Mouse (Mus musculus) liver, embryonic 14.5 days (tissue): Measurements from ENCODE around the gene Gbgt1. TPM values are rescaled to one million over a fixed set of nuclear protein-coding genes. Genes with fewer than 3 reads are reported as not detected.

Source experiments
- ATAC-seq: fragments of 200-750 bp; cut with Nextera tagmentation; 2 replicates; pipeline ENCODE4 v1.8.0; 2017; ENCODE audit warnings: moderate number of reproducible peaks, mild to moderate bottlenecking, moderate library complexity; ENCODE audit not compliant: insufficient read depth
- DNase-seq, 3 experiments: peaks; one replicate each; pipeline ENCODE4 v3.0.0-alpha.2; 2012 to 2013; ENCODE audit warnings: low read depth in 3 of 3, low spot score in 3 of 3
- H3K27ac ChIP-seq: fragments of 300-500 bp; sonication (generic); 2 replicates; pipeline ENCODE4 v1.5.1; 2014; ENCODE audit warnings: moderate library complexity, mild to moderate bottlenecking, control low read depth, inconsistent platforms
- H3K27me3 ChIP-seq: fragments of 300-500 bp; sonication (generic); 2 replicates; pipeline ENCODE4 v1.6.1; 2014; ENCODE audit warnings: mild to moderate bottlenecking, low read length, moderate library complexity; ENCODE audit not compliant: control insufficient read depth, insufficient read depth
- H3K36me3 ChIP-seq: fragments of 300-500 bp; sonication (generic); replicated peaks from 2 replicates; pipeline ENCODE4 v1.6.1; 2014; ENCODE audit warnings: low read depth; ENCODE audit not compliant: control insufficient read depth, insufficient read depth
- H3K4me1 ChIP-seq, 2 experiments: fragments of 200-500 bp in 1 of 2; fragments of 300-500 bp in 1 of 2; sonication (generic) in 1 of 2; replicated peaks; 2 replicates each; pipeline ENCODE4 v1.6.1; 2012 to 2014; ENCODE audit warnings: antibody characterized with exemption in 1 of 2, inconsistent platforms in 1 of 2, low read length in 1 of 2; ENCODE audit not compliant: control insufficient read depth in 2 of 2, insufficient read depth in 2 of 2
- H3K4me2 ChIP-seq: fragments of 300-500 bp; sonication (generic); 2 replicates; pipeline ENCODE4 v1.6.1; 2014; ENCODE audit warnings: low read depth, mild to moderate bottlenecking, control low read depth, moderate library complexity
- H3K4me3 ChIP-seq, 2 experiments: fragments of 200-500 bp in 1 of 2; fragments of 300-500 bp in 1 of 2; sonication (generic) in 1 of 2; 2 replicates each; pipeline ENCODE4 v1.5.1; 2012 to 2014; ENCODE audit warnings: low read depth in 2 of 2, low read length in 2 of 2, mild to moderate bottlenecking in 2 of 2, control low read depth in 1 of 2, inconsistent platforms in 1 of 2, moderate library complexity in 1 of 2; ENCODE audit not compliant: insufficient read depth in 1 of 2
- H3K9ac ChIP-seq: fragments of 300-500 bp; sonication (generic); replicated peaks from 2 replicates; pipeline ENCODE4 v1.6.1; 2014; ENCODE audit warnings: mild to moderate bottlenecking, control low read depth, moderate library complexity
- H3K9me3 ChIP-seq: fragments of 300-500 bp; sonication (generic); 2 replicates; pipeline ENCODE4 v1.6.1; 2016; ENCODE audit warnings: low read length, mixed read lengths; ENCODE audit not compliant: control insufficient read depth
- CTCF ChIP-seq: IDR thresholded peaks from 2 replicates; pipeline ENCODE4 v1.5.1; 2016; ENCODE audit warnings: antibody characterized with exemption, low read depth, control low read depth
- EP300 ChIP-seq: IDR thresholded peaks from 2 replicates; pipeline ENCODE4 v1.6.1; 2016; ENCODE audit warnings: antibody characterized with exemption, low read depth
- WGBS: fragments of 180-500 bp; shearing (Covaris S2); extraction: QIAGEN DNeasy Blood & Tissue Kit; methylation state at CpG from one replicate; pipeline ENCODE4 v1.1.7; 2014; ENCODE audit not compliant: insufficient replicate concordance; 5-methylcytosine and 5-hydroxymethylcytosine counted together
- polyA plus RNA-seq, 2 experiments: library from polyadenylated mRNA; depleted of rRNA in 1 of 2; stranded (reverse) in 1 of 2; unstranded in 1 of 2; fragments of >200 nt; fragmentation: Nextera tagmentation in 1 of 2; extraction: Ambion mirVana in 1 of 2; gene quantifications; 2 replicates each; pipeline versions ENCODE4 v1.2.1 to v1.2.3; 2012 to 2014

The Gbgt1 gene
- polyA plus RNA-seq, 2 experiments = 0.29 to 0.52 TPM

DNA sequence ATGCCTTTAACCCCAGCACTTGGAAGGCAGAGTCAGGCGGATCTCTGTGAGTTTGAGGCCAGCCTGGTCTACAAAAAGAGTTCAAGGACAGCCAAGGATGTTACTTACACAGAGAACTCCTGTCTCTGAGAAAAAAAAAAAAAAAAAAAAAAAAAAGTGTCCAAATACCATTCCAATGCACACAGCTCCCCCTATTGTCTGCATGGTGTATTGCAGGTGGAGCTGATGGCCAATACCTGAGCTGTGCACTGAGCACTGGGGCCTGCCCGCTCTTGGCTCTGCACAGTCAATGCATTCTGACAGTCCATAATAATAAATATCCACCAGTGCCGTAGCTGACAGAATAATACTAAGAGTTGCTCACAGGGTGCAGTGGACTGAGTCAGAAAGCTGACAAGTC is 32.8 kb upstream of the Gbgt1 start:
- WGBS = 21% methylated on average over 3 of the region's 3 CpGs
- no peak overlapping the region for H3K9ac ChIP-seq

DNA sequence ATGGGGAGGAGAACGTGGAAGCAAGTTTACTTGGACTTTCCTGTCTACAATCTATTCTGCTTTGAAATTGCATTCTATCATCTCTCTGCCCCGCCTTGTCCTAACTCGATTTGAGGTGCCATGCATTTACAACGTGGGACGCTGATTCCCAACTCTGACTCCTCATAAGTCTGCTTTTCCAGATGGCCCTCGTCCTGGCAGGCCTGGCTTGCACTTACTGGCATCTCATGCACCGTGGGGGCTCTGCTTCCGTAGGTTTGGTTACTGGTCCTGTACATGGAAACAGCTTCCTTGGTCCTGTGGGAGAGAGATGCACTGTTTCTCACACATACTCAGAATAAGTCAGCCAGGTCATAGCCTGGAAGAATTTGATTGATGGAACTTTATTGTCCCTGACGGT is 31.8 kb upstream of the Gbgt1 start:
- no peak for DNase-seq
- Histone ChIP-seq H3K4me3 (no peak overlapping the region), H3K4me2 (no peak overlapping the region), H3K9ac (no peak overlapping the region), H3K9me3 (no peaks in the 10 kb centered on the region), H3K4me1 (peaks cover 0 to 10% of the 10 kb centered on the region in 2 experiments; a peak in 2 of 4 replicates), H3K27me3 (peaks cover 11% of the 10 kb centered on the region), H3K36me3 (peaks cover 5% of the 10 kb centered on the region), H3K27ac (no peak overlapping the region)
- TF ChIP-seq CTCF (no peak), EP300 (no peak)
- no peak for ATAC-seq
- WGBS = 67% methylated on average over 9 of the region's 9 CpGs

More for the DNA sequence above, 32.8 kb upstream of the Gbgt1 start:
- H3K4me3 ChIP-seq = no peak overlapping the region
- no peaks in the 10 kb centered on the region for H3K36me3 ChIP-seq
- TF ChIP-seq CTCF (peak; percentile 89), EP300 (no peak)
- ATAC-seq = no peak
- peaks cover 0 to 9% of the 10 kb centered on the region in 2 experiments; a peak in 2 of 4 replicates for H3K4me1 ChIP-seq
- DNase-seq = peak; percentile 41 to 46 (median 44)
- H3K27ac ChIP-seq = no peak overlapping the region
- H3K4me2 ChIP-seq = no peak overlapping the region
- no peaks in the 10 kb centered on the region for H3K9me3 ChIP-seq
- H3K27me3 ChIP-seq = peaks cover 11% of the 10 kb centered on the region

DNA sequence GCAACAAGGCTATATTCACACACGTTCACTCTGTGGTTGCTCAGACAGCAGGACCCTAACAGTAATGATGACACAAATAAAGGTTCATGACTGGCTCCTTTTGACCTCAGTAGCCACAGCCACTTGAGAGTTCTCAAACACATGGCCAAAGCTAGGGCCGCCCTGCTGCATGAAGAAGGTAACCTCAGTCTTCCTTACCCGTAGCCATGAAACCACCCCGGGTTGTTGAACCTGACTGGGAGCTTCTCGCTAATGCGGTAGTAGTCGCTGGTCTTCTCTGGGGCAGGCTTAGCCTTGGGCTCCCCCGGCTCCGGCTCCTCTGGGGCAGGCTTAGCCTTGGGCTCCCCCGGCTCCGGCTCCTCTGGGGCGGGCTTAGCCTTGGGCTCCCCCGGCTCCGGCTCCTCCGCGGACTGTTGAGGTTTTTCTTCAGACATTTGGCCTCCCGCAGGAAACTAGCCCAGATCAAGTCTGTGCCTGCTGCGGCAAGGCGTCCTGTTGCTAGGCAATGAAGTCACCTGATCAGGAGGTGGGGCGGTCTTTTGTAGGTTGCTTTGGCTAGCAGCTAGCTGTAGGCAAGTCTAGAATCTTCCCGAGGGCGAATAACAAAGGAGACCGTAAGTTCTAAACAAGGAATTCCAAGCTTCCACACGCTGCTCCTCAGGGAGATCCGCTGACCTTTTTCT is 30.7 kb upstream of the Gbgt1 start, which contains the start of gene 1700007K13Rik:
Gene 1700007K13Rik, minus strand, starts transcription at position 497 of the 683 bp plus-strand sequence.
- Histone ChIP-seq H3K27me3 (peaks cover 11% of the 10 kb centered on the region), H3K4me1 (peaks cover 0 to 10% of the 10 kb centered on the region in 2 experiments; a peak in 2 of 4 replicates), H3K27ac (no peak within 1 kb of the TSS), H3K4me2 (peak within 1 kb of the TSS; percentile 39), H3K9me3 (no peaks in the 10 kb centered on the region), H3K36me3 (peaks cover 8% of the 10 kb centered on the region), H3K9ac (no peak within 1 kb of the TSS), H3K4me3 (no peak within 1 kb of the TSS)
- TF ChIP-seq CTCF = no peak
- no peak for TF ChIP-seq EP300
- peak; percentile 28 to 34 (median 33) for DNase-seq
- ATAC-seq = no peak
- WGBS = 3% methylated on average over 25 of the region's 25 CpGs

DNA sequence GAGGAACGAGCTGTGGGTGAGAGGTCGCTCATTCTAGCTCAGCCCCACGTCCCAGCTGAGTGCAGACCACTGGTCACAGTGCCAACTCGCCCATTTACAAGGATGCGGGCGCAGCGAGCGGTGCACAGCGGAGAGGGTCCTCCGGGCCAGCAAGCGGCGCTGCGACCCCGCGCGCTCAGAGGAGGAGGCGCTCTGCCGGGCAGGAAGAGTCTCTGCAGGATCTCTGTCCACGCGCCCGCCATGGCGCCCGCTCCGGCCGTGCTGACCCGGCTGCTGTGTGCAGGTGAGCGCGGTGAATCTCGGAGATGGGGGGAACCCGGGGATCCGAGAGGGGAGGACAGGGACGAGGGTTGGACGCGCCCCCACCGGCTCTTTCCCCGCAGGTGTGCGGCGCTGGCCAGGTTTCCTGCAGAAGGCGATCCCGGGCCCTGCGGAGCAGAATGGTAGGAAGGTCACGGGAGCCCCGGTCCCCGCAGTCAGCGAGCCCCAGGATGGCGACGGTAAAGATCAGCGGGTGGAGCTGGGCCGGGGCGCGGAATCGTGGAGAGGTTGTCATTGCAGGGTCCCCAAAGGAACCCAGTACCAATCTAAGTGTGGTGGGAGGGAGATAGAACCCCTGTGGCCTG is 28.7 kb upstream of the Gbgt1 start, which contains the start of gene Mrps2:
Gene Mrps2, plus strand, starts transcription at position 207 of the 626 bp plus-strand sequence.
- Histone ChIP-seq H3K36me3 (peaks cover 8% of the 10 kb centered on the region), H3K4me2 (peak within 1 kb of the TSS; percentile 74), H3K9ac (peak within 1 kb of the TSS; percentile 83), H3K27ac (no peak within 1 kb of the TSS), H3K4me1 (peaks cover 0 to 10% of the 10 kb centered on the region in 2 experiments; a peak in 2 of 4 replicates), H3K9me3 (no peaks in the 10 kb centered on the region), H3K27me3 (peaks cover 11% of the 10 kb centered on the region), H3K4me3 (peak within 1 kb of the TSS; percentile 79 to 90)
- DNase-seq (peak; percentile 51 to 57 (median 57)), ATAC-seq (peak; percentile 81)
- WGBS = under 1% methylated on average over 51 of the region's 52 CpGs
- TF ChIP-seq CTCF (peak; percentile 88), EP300 (no peak)
